Mouse (Mus musculus): Measurements from ENCODE around the gene Gm47283. TPM values are rescaled to one million over a fixed set of nuclear protein-coding genes. Genes with fewer than 3 reads are reported as not detected.

The Gm47283 gene
- polyA plus RNA-seq (2017; shearing (Covaris generic)), result not detected

GRCm38 (mm10) chrY:90784438-90784837 lies at the start of gene Gm47283:
Gene Gm47283, plus strand, starts transcription at chrY:90784738.

GRCm38 (mm10) chrY:90754721-90755120 lies 29.8 kb upstream of the Gm47283 start, which contains the start of gene Gm21860:
Gene Gm21860, minus strand, starts transcription at chrY:90754821.

GRCm38 (mm10) chrY:90839077-90839476 lies 54.5 kb downstream of the Gm47283 start, which contains the start of gene Gm21748:
Gene Gm21748, minus strand, starts transcription at chrY:90839177.

Other genes with a start within 250 kb of the Gm47283 start
- gene Gm21860, start 29.9 kb upstream of the Gm47283 start, polyA plus RNA-seq (2017; shearing (Covaris generic)), result not detected
- not detected for gene Gm21748, start 54.4 kb downstream of the Gm47283 start, polyA plus RNA-seq (2017; shearing (Covaris generic))

Data from CD4-positive, CD25-positive, alpha-beta regulatory T cell (primary cell).